Mouse (Mus musculus) cerebellum, adult 2 months (tissue): ENCODE data around the gene Slc2a9.

Source experiments
- CTCF ChIP-seq: fragments of 200-500 bp; IDR thresholded peaks from 2 replicates; pipeline ENCODE4 v1.5.1; 2011; ENCODE audit warnings: low read depth, mild to moderate bottlenecking, control low read depth, low read length, moderate library complexity, borderline replicate concordance; ENCODE audit not compliant: insufficient read depth
- POLR2A ChIP-seq: fragments of 200-500 bp; IDR thresholded peaks from 2 replicates; pipeline ENCODE4 v1.6.1; 2011; ENCODE audit warnings: low read length, control low read depth, borderline replicate concordance; ENCODE audit not compliant: insufficient read depth

GRCm38 (mm10) chr5:38544423-38545415 is 41.8 kb upstream of the Slc2a9 start:
- TF ChIP-seq CTCF (no peak), POLR2A (no peak)
